Mouse (Mus musculus) duodenum, adult 2 months (tissue): ENCODE data around the gene Kdm4b. TPM values are rescaled to one million over a fixed set of nuclear protein-coding genes. Genes with fewer than 3 reads are reported as not detected.

ENCODE experiments used
- polyA plus RNA-seq: library from polyadenylated mRNA; depleted of rRNA; stranded (reverse); fragments of >200 nt; gene quantifications from 2 replicates; pipeline ENCODE4 v1.2.3, GENCODE M21; 2012; ENCODE audit warnings: low replicate concordance; rRNA removed

The Kdm4b gene
- polyA plus RNA-seq = 18.6 and 24.8 TPM in 2 replicates

GRCm38 (mm10) chr17:56325450-56326152, at the start of gene Kdm4b:
TSS of gene Kdm4b (plus strand) at chr17:56326062.

GRCm38 (mm10) chr17:56276643-56277566, 49.0 kb upstream of the Kdm4b start, which contains the start of gene Ticam1:
TSS of gene Ticam1 (minus strand) at chr17:56276786.

DNA sequence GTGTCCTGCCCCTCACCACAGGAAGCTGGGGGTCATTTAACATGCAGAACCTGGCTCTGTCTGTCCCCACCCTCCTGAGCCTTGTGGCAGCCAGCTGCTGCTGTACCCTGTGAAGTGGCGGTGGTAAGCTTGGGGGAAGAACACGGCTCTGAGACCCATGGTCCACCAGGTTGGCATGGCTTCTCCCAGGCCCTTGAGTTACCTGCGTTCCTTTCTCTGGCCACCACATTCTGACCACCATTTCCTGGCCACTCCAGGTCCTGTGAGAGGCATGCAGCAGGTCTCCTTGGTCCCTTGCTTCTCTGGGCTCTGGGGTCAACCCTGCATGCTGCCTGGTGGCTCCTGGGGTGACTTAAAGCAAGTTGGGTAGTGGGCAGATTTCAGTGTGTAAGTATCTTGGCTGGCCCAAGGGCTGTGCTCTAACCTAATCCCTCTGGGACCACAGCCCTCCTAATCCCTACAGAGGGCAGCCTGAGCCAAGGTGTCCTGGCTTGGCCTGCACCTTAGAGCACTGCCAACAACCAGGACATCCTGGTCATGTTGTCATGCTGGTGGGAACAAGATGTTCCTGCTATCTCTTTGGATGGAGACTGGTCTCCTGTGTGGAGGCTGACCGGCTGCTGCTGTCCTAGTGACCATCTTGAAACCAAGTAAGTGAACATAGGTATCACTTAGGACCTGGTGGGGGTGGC, 33.2 kb upstream of the Kdm4b start, which contains the start of gene Plin3:
Plin3 (minus strand) TSS at position 343 of the 692 bp plus-strand sequence.

DNA sequence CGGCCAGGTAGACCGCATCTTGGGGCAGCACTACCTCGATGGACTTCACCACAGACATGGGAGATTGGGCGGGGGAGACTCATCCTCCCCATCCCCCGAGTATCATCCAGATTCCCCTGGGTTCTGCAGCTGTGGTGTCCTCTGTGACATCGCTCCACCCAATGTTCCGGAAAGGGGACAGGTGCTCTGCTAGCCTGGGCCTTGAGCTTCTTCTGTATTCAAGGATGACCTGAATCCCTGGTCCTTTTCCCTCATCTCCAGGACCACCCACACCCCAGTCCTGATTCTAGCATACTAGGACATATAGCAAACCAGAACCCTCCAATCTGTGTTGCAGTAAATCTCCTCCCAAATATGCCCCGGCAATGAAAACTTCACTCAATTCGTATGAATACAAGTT, 25.7 kb upstream of the Kdm4b start, which contains the start of gene Arrdc5:
Arrdc5 (minus strand) TSS at position 101 of the 400 bp plus-strand sequence.

DNA sequence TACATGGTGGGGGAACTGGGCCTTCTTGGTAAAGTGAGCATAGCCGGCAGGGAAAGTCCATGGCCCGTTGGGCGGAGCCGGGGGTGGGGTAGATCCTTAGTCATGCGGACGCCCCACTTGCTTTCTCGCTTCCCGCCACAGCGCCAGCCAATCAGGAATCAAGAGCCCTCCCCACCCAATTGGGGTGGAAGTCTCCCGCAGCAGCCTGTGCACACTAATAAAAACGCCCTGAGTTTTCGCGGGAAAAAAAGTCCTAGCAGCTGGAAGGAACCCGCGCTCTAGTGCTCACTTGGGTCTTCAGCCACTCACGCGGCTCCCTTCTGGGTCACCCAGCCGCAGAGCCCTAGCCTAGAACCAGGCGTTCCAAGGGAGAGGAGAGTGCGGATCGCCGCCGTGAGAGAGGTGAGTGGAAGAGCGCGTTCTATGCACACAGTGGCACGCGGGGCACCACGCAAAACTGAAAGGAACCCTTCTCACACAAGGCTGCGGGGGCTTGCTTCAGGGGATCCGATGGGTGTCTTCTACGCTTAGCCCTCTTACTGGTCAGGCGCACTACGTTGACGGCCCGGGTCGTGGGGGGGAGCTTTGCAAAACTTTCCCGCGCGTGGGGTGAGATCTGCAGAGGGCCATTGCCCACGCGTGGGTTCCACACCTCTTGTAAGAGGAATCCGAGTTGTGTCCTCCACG, 22.6 kb upstream of the Kdm4b start, which contains the start of gene Uhrf1:
Uhrf1 (plus strand) TSS at position 162 of the 687 bp plus-strand sequence.

Other genes with a start within 250 kb of the Kdm4b start
- 17.7 and 37.4 TPM in 2 replicates for gene Hdgfl2, start 246.4 kb upstream of the Kdm4b start, polyA plus RNA-seq
- 5.8 and 9.5 TPM in 2 replicates for gene Plin4, start 216.3 kb upstream of the Kdm4b start, polyA plus RNA-seq
- gene Plin5, start 208.5 kb upstream of the Kdm4b start, polyA plus RNA-seq = 0.37 and 0.41 TPM in 2 replicates
- 22.8 and 28.2 TPM in 2 replicates for gene Lrg1, start 204.1 kb upstream of the Kdm4b start, polyA plus RNA-seq
- 7.6 and 19.5 TPM in 2 replicates for gene Sema6b, start 185.7 kb upstream of the Kdm4b start, polyA plus RNA-seq
- gene Tnfaip8l1, start 163.6 kb upstream of the Kdm4b start, polyA plus RNA-seq = 5.9 and 6.6 TPM in 2 replicates
- 97.9 and 103 TPM in 2 replicates for gene Mydgf, start 142.1 kb upstream of the Kdm4b start, polyA plus RNA-seq
- 29.2 and 43.7 TPM in 2 replicates for gene Dpp9, start 107.2 kb upstream of the Kdm4b start, polyA plus RNA-seq
- gene Fem1a, start 69.3 kb upstream of the Kdm4b start, polyA plus RNA-seq = 16.4 and 18.8 TPM in 2 replicates
- 73.3 and 108 TPM in 2 replicates for gene Ticam1, start 49.3 kb upstream of the Kdm4b start, polyA plus RNA-seq
- gene Plin3, start 33.2 kb upstream of the Kdm4b start, polyA plus RNA-seq = 103 and 238 TPM in 2 replicates
- not detected in 2 replicates for gene Arrdc5, start 25.8 kb upstream of the Kdm4b start, polyA plus RNA-seq
- 9.4 and 14.0 TPM in 2 replicates for gene Uhrf1, start 22.7 kb upstream of the Kdm4b start, polyA plus RNA-seq
- 25.7 and 52.3 TPM in 2 replicates for gene Ptprs, start 150.4 kb downstream of the Kdm4b start, polyA plus RNA-seq
- gene Znrf4, start 186.4 kb downstream of the Kdm4b start, polyA plus RNA-seq = not detected in 2 replicates
- gene Gm20219, start 228.3 kb downstream of the Kdm4b start, polyA plus RNA-seq = 2.0 and 4.9 TPM in 2 replicates